Mouse (Mus musculus): ENCODE data around the gene Lgi4.

The Lgi4 gene

DNA sequence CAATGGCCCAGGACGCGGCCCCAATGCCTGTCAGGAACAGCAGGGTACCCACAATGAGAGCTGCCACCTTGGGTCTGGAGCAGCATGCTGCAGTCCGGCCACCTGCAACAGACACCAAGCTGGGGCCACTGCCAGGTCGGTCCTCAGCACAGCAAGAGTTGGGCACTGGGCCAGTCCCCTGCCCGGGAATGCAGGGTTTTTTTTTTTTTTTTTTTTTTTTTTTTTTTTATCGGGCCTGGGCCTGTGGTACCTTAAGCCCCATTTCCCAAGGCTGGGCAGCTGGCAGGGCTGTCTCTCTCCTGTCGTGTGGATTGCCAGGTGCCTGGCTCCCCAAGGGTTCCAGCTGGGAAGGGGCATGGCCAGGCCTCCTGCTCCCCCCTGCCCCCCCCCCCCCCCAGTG lies 49.9 kb downstream of the Lgi4 start:
- no peak for DNase-seq

DNA sequence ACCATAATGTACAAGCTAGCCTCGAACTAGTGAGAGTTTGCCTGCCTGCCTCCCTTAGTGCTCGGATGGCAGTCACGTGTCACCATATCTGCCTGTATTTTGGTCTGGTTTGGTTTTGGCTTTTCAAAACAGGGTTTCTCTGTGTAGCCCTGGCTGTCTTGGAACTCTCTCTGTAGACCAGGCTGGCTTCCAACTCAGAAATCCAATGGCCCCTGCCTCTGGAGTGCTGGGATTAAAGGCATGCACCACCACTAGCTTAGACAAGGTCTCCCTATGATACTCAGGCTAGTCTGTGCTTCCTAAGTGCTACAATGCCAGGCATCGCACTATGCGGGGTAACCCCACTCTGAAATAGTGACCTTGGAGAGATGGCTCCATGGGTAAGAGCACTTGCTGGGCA lies 50.7 kb downstream of the Lgi4 start:
- no peak for DNase-seq

DNA sequence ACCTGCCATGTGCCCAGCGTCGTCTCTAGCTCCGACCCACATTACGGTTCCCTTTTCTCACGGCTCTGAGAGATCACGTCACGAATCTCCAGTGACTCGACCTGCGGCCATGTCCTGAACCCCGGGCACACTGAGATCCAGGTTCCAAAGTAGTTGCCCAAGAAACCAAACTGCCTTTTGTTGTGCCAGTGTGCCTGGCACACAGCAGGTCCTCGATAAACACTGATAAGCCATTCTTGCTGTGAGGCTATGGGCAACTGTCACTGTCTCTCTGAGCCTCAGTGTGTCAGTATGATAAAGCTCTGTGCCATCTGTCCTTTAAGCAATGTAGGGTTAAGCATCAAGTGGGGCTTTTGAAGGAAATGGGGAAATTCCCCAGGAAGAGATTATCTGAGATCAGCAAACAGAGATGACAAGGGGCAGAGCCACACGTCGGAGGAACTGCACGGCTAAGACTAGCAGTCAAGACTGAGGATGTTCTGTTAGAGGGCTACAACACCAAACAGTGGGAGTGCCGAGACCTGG lies 51.8 kb downstream of the Lgi4 start:
- no peak for DNase-seq

DNA sequence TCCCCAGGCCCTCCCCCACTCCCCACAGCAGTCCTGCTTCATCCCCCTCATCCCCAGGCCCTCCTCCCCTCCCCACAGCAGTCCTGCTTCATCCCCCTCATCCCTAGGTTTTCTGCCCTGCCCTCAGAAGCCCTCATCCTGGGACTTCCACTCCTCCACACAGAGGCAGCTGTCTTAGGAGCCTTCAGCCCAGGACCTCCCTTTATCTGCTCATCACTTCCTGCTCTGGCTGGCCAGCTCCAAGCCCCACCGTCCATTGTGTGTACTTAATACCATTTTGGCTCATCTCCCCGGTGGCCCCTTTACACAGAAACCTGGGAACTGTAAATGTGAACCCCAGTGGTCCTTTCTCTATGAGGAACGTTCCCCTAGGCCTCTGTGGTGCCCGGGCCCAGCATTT lies 52.9 kb downstream of the Lgi4 start:
- DNase-seq: no peak

DNA sequence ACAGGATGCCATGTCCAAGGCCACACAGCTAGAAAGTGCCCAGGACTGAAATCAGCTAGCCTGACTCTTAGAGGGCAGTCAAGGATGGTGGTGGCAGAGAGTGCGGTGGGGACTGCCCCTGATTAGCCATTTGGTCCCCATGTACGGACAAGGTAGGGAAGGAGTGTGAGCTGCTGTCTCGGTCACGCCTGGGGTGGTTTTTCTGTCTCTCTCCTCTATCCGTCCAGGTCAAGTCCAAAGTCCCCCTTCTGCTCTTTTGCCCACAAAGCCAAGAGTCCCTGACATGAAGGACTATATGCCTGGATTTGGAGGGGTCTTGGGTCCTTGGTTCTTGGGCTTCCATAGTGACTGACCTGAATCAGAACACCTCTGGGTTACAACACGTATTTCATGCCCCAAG lies 54.7 kb downstream of the Lgi4 start:
- DNase-seq: no peak

DNA sequence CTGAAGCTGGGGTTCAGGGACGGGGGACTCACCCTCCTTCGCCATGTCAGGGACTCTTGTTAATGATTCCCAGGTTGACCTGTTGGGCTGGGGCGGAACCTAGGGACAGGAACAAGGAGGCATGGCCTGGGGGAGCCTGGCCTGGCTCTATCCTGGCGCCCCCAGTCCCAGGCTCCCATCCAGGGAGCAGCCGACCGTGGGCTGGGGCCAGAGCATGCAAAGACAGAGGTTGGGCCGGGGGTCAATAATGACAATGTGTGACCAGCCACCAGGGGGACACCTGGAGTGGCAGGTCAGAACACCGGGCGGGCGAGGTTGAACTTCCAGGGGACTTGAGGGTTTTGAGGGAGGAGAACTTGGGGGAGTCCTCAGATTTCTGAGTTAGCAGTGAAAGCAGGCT lies 55.5 kb downstream of the Lgi4 start:
- no peak for DNase-seq

DNA sequence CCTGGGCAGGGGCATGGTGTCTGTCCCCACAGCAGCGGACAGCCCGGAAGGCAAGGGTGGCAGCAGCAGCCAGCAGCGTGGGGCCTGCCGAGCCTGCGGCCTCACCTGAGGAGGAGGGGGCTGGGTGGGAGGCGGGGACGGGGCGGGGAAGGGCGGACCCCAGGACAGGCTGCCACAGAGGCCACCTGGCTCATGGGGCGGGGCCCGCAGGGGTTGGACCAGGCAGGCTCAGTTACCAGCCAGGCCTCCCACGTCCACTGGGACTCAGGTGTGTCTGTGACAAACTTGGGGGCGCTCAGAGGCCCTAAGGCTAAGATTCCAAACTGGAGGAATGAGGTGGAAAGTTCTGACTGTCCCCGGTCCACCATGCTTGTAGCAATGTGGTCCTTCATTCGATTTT lies 56.0 kb downstream of the Lgi4 start, which contains the start of gene Hpn:
Hpn (minus strand) TSS at position 109 of the 400 bp plus-strand sequence.
- DNase-seq: no peak

DNA sequence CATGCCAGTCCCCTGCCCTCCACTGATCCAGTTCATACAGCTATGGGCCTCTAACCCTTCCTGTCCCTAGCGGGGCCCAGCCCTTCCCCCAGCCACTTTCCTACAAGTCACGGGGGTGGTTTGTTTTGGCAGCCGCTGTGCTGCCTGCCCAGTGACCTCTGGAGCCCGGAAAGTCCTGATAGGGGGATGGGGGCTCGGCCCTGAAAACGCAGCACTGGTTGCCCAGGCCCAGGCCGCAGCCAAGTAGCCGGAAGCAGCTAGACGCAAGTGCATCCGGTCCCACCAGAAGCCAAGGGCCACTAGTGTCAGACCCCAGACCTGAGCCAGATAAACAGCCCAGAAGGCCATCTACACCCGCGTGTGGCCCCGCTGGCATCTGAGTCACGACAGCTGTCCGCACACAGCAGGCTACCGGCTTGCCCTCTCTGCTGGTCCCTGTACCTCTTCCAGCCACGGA lies 56.5 kb downstream of the Lgi4 start:
- no peak for DNase-seq

DNA sequence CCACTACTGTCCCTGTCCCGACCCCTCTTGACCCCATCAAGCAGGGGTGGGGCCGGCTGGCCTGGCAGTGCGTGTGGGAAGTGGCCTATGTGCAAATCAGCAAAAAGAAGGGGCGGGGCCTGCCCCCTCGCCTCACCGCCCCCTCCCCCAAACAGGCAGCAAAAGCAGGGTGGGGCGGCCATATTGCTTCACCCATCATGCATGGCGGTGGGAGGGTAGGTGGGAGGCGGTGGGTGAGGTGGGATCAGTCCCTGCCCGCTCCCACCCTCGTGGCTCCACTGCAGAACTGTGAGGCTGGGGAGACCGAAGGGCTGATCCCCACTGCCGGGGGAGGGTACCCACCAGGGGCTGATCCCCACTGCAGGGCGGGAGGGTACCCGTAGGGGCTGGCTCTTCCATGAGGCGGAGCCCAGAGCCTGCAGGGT lies 57.6 kb downstream of the Lgi4 start:
- DNase-seq: no peak

DNA sequence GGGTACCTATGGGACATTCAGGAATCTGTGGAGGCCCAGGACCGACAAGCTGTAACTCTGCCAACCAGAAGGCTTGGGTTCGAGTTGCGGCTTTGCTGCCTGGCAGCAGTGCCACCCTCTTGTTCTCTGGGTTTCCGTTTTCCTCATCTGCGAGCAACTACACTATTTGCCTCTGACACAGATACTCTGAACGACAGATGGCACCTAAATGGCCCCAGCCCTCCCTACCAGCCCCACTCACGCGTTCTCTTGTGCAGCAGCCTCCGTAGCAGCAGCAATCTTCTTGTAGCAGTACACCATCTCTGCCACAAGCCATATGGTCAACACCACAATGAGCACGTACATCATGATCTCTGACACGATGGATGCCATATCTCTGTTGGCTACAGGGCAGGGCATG lies 58.3 kb downstream of the Lgi4 start:
- DNase-seq: peak; percentile 51

DNA sequence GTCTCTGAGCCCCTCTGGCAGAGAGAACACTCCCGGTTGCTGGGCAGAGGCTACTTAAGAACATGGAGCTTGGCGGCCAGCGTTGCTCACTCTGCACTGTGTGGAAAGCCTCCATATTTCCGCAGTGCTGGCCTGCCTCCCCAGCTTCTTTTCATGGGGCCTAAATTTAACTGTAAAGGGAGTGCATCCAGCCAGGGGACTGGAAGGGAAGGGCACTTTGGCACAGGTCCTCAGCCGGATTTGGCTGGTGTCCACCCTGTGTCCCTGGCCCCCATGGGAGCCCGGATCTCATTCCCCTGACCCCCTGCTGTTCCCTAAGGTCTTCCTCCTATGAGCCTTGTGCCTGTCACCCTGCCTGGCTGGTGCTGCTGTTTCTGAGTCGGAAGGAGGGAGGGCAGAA lies 59.3 kb downstream of the Lgi4 start:
- peak; percentile 48 for DNase-seq

DNA sequence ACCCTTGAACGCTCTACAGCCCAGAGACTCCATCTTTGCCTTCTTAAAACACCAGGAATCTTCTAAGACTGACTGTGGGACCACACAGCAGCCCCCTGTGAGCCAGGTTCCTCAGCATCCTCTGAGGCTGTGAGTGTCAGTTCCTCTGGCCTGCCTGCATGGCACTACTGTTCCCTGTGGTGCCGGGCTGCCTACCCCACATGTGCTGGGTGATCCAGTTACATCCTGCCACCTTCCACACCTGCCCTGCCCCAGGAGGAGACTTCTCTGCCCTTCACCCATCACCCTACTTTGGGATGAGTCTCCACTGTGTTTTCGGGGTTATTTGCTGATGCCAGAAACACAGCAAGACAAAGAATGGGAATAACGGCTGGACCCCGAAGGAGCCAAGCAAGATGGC lies 60.4 kb downstream of the Lgi4 start:
- no peak for DNase-seq

Measured in right cerebral cortex, adult 18-20 months (tissue).